Mouse (Mus musculus) CH12.LX (cell line): ENCODE measurements around the gene Wwp2. TPM values are rescaled to one million over a fixed set of nuclear protein-coding genes. Genes with fewer than 3 reads are reported as not detected.

ENCODE experiments used
- DNase-seq: peaks from one replicate; pipeline ENCODE4 v3.0.0-alpha.2; 2013; ENCODE audit errors: extremely low read depth
- H3K27ac ChIP-seq: 2 replicates; pipeline ENCODE4 v1.5.1; 2012; ENCODE audit warnings: low read depth, mild to moderate bottlenecking, control low read depth, moderate library complexity; ENCODE audit not compliant: insufficient read depth
- H3K27me3 ChIP-seq: replicated peaks from 2 replicates; pipeline ENCODE3; 2012; ENCODE audit warnings: inconsistent platforms
- H3K36me3 ChIP-seq, 2 experiments: replicated peaks in 1 of 2; 2 replicates each; pipeline versions ENCODE3 to v1.6.1; 2012; ENCODE audit warnings: inconsistent platforms in 1 of 2, low read length in 1 of 2, mild to moderate bottlenecking in 1 of 2, mixed read lengths in 1 of 2, moderate library complexity in 1 of 2; ENCODE audit not compliant: control insufficient read depth in 1 of 2, insufficient read depth in 1 of 2
- H3K4me1 ChIP-seq, 2 experiments: 2 replicates each; pipeline ENCODE4 v1.6.1; 2012; ENCODE audit warnings: inconsistent platforms in 1 of 2, moderate library complexity in 1 of 2; ENCODE audit not compliant: insufficient read depth in 2 of 2, control insufficient read depth in 1 of 2
- H3K4me2 ChIP-seq: 2 replicates; pipeline ENCODE4 v1.6.1; 2012; ENCODE audit warnings: low read depth, mild to moderate bottlenecking, control low read depth; ENCODE audit not compliant: poor library complexity, insufficient read depth, severe bottlenecking
- H3K4me3 ChIP-seq, 3 experiments: fragments of 150-350 bp in 1 of 3; sonication (generic) in 1 of 3; replicated peaks in 1 of 3; 2 replicates each; pipeline versions ENCODE3 to v1.5.1; 2011 to 2012; ENCODE audit warnings: low read depth in 2 of 3, low read length in 2 of 3, mild to moderate bottlenecking in 2 of 3, moderate library complexity in 2 of 3, control low read depth in 1 of 3, improper control_type of control experiment in 1 of 3, inconsistent platforms in 1 of 3, mixed read lengths in 1 of 3; ENCODE audit not compliant: poor library complexity in 1 of 3
- H3K79me2 ChIP-seq: replicated peaks from 2 replicates; pipeline ENCODE4 v1.6.1; 2012; ENCODE audit warnings: mild to moderate bottlenecking, moderate library complexity; ENCODE audit not compliant: control insufficient read depth, poor library complexity, insufficient read depth, severe bottlenecking; ENCODE audit errors: extremely low read depth
- H3K9ac ChIP-seq: 2 replicates; pipeline ENCODE4 v1.6.1; 2012; ENCODE audit warnings: low read depth, mild to moderate bottlenecking, control low read depth, moderate library complexity; ENCODE audit not compliant: insufficient read depth
- H3K9me3 ChIP-seq: replicated peaks from 2 replicates; pipeline ENCODE3; 2012; ENCODE audit warnings: low read length, inconsistent platforms, mixed read lengths
- BHLHE40 ChIP-seq: IDR thresholded peaks from 2 replicates; pipeline ENCODE4 v1.6.1; 2011; ENCODE audit warnings: mild to moderate bottlenecking, low read depth, low read length, improper control_type of control experiment
- CHD1 ChIP-seq: IDR thresholded peaks from 2 replicates; pipeline ENCODE4 v1.6.1; 2012; ENCODE audit warnings: low read depth, low read length, improper control_type of control experiment, inconsistent platforms
- CTCF ChIP-seq, 2 experiments: IDR thresholded peaks in 1 of 2; conservative IDR thresholded peaks in 1 of 2; 2 replicates each; pipeline ENCODE4 v1.5.1; 2011 to 2012; ENCODE audit warnings: low read depth in 2 of 2, low read length in 2 of 2, improper control_type of control experiment in 1 of 2, inconsistent platforms in 1 of 2, mild to moderate bottlenecking in 1 of 2, moderate library complexity in 1 of 2
- E2F4 ChIP-seq: IDR thresholded peaks from 2 replicates; pipeline ENCODE4 v1.6.1; 2011; ENCODE audit warnings: low read depth, low read length, improper control_type of control experiment; ENCODE audit not compliant: insufficient replicate concordance
- ELF1 ChIP-seq: IDR thresholded peaks from 2 replicates; pipeline ENCODE4 v1.6.1; 2014; ENCODE audit warnings: low read depth, mild to moderate bottlenecking, inconsistent platforms, low read length, improper control_type of control experiment
- EP300 ChIP-seq: IDR thresholded peaks from 2 replicates; pipeline ENCODE4 v1.6.1; 2011; ENCODE audit warnings: low read length, improper control_type of control experiment
- ETS1 ChIP-seq: conservative IDR thresholded peaks from 2 replicates; pipeline ENCODE4 v1.6.1; 2012; ENCODE audit warnings: low read depth, mild to moderate bottlenecking, inconsistent platforms, low read length, improper control_type of control experiment, moderate library complexity
- GABPA ChIP-seq: IDR thresholded peaks from 2 replicates; pipeline ENCODE4 v1.6.1; 2012; ENCODE audit warnings: low read depth, low read length, improper control_type of control experiment, inconsistent platforms; ENCODE audit not compliant: insufficient replicate concordance
- HCFC1 ChIP-seq: IDR thresholded peaks from 2 replicates; pipeline ENCODE4 v1.6.1; 2012; ENCODE audit warnings: low read depth, mild to moderate bottlenecking, inconsistent platforms, low read length, improper control_type of control experiment
- IRF4 ChIP-seq: IDR thresholded peaks from 2 replicates; pipeline ENCODE4 v1.6.1; 2014; ENCODE audit warnings: low read depth, mild to moderate bottlenecking, inconsistent platforms, low read length, improper control_type of control experiment
- JUND ChIP-seq: conservative IDR thresholded peaks from 2 replicates; pipeline ENCODE4 v1.6.1; 2011; ENCODE audit warnings: low read depth, low read length, improper control_type of control experiment
- MAZ ChIP-seq: IDR thresholded peaks from 2 replicates; pipeline ENCODE4 v1.6.1; 2012; ENCODE audit warnings: low read depth, mild to moderate bottlenecking, inconsistent platforms, low read length, improper control_type of control experiment, moderate library complexity
- MEF2A ChIP-seq: IDR thresholded peaks from 2 replicates; pipeline ENCODE4 v1.6.1; 2014; ENCODE audit warnings: low read depth, mild to moderate bottlenecking, inconsistent platforms, low read length, improper control_type of control experiment, borderline replicate concordance
- NELFE ChIP-seq: IDR thresholded peaks from 2 replicates; pipeline ENCODE4 v1.6.1; 2011; ENCODE audit warnings: low read depth, low read length, improper control_type of control experiment
- PAX5 ChIP-seq: IDR thresholded peaks from 2 replicates; pipeline ENCODE4 v1.6.1; 2012; ENCODE audit warnings: low read length, inconsistent platforms, mixed read lengths
- POLR2A ChIP-seq: IDR thresholded peaks from 2 replicates; pipeline ENCODE4 v1.6.1; 2011; ENCODE audit warnings: low read depth, mild to moderate bottlenecking, improper control_type of control experiment, low read length
- POLR2AphosphoS2 ChIP-seq: IDR thresholded peaks from 2 replicates; pipeline ENCODE4 v1.6.1; 2011; ENCODE audit warnings: low read depth, low read length, improper control_type of control experiment
- RCOR1 ChIP-seq: conservative IDR thresholded peaks from 2 replicates; pipeline ENCODE4 v1.6.1; 2012; ENCODE audit warnings: low read depth, mild to moderate bottlenecking, inconsistent platforms, low read length, improper control_type of control experiment
- SIN3A ChIP-seq: IDR thresholded peaks from 2 replicates; pipeline ENCODE4 v1.6.1; 2012; ENCODE audit warnings: low read length, improper control_type of control experiment, inconsistent platforms
- TCF12 ChIP-seq: IDR thresholded peaks from 2 replicates; pipeline ENCODE4 v1.6.1; 2014; ENCODE audit warnings: low read depth, mild to moderate bottlenecking, inconsistent platforms, low read length, improper control_type of control experiment
- UBTF ChIP-seq: IDR thresholded peaks from 2 replicates; pipeline ENCODE4 v1.6.1; 2012; ENCODE audit warnings: low read depth, mild to moderate bottlenecking, inconsistent platforms, low read length, improper control_type of control experiment, moderate library complexity
- ZKSCAN1 ChIP-seq: IDR thresholded peaks from 2 replicates; pipeline ENCODE4 v1.6.1; 2012; ENCODE audit warnings: low read depth, inconsistent platforms, low read length, improper control_type of control experiment, borderline replicate concordance
- ZMIZ1 ChIP-seq: IDR thresholded peaks from 2 replicates; pipeline ENCODE4 v1.6.1; 2012; ENCODE audit warnings: low read depth, mild to moderate bottlenecking, inconsistent platforms, low read length, improper control_type of control experiment
- ZNF384 ChIP-seq: IDR thresholded peaks from 2 replicates; pipeline ENCODE4 v1.6.1; 2012; ENCODE audit warnings: low read depth, low read length, improper control_type of control experiment, inconsistent platforms
- dilution Hi-C: fragments of 300-500 bp; cut with MboI; formaldehyde crosslinking; loops from 2 replicates; pipeline ENCODE4 v1.14.3; 2020; ENCODE audit warnings: low sequenced_read_pairs; ENCODE audit not compliant: extremely low pct_unique_long_range_greater_than_20kb, extremely low pct_ligation_motif_present
- in situ Hi-C: fragments of 300-500 bp; cut with MboI; formaldehyde crosslinking; loops from 3 replicates; pipeline ENCODE4 v1.14.3; 2019; ENCODE audit warnings: low sequenced_read_pairs, low pct_ligation_motif_present, low pct_unique_long_range_greater_than_20kb, mixed read lengths
- polyA plus RNA-seq: library from polyadenylated mRNA; unstranded; fragments of >175 nt; gene quantifications from 2 replicates; pipeline ENCODE4 v1.2.1, GENCODE M21; 2012; ENCODE audit warnings: low read depth; ENCODE audit not compliant: insufficient read length
- total RNA-seq, 2 experiments: library from RNA; depleted of rRNA; stranded (reverse); fragments of 300-350 nt in 1 of 2; fragments of >200 nt in 1 of 2; gene quantifications; 2 replicates each; pipeline ENCODE4 v1.2.3; 2012 to 2014

Gene Wwp2
- total and polyA plus RNA-seq, 3 experiments, result 13.5 to 30.3 (median 20.7) TPM

DNA sequence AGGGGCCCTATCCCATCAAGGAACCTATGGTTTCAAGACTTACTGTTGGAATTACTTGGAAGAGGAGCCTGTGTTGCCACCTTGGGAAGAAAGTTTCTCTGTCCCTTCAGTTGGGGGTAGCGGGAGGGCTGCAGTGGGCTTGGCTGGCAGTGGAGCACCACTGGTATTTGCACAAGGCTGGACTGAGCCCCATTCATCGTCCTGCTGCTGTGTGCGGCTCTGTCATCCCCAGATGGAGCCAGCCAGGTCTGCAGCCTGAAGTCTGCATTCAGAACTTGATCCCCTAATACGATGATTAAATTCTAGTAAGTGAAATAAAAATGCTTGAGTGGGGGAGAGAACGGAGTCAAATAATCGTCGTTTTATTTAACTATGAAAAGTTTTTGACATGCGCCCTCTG lies 108.0 kb downstream of the Wwp2 start:
- TF ChIP-seq ETS1 (no peak), ELF1 (no peak), ZMIZ1 (no peak), HCFC1 (no peak), POLR2A (no peak), TCF12 (no peak), NELFE (no peak), BHLHE40 (no peak), PAX5 (no peak), GABPA (no peak), SIN3A (no peak), ZKSCAN1 (no peak), IRF4 (no peak), MAZ (no peak), CTCF (conservative IDR thresholded peaks at IDR 0.05 in 1 of 2, IDR thresholded peaks at IDR 0.05 in 1 of 2; ENCODE audit: low read depth in 2 of 2, low read length in 2 of 2) (no peak), CHD1 (no peak), E2F4 (no peak), MEF2A (no peak), POLR2AphosphoS2 (no peak), JUND (no peak)
- no peaks in the 10 kb centered on the region for H3K27me3 ChIP-seq
- in situ Hi-C loops (no loop called here), dilution Hi-C loops (no loop called here)
- no peaks in the 10 kb centered on the region for H3K9me3 ChIP-seq
- H3K4me2 ChIP-seq, result no peak overlapping the region
- H3K4me3 ChIP-seq, result no peak overlapping the region
- H3K79me2 ChIP-seq, result no peaks in the 10 kb centered on the region
- no peak overlapping the region for H3K27ac ChIP-seq
- peaks cover 20 to 93% of the 10 kb centered on the region in 2 experiments for H3K36me3 ChIP-seq
- H3K4me1 ChIP-seq, result peaks cover 0 to 29% of the 10 kb centered on the region in 2 experiments; a peak in 2 of 4 replicates
- no peak for DNase-seq
- no peak overlapping the region for H3K9ac ChIP-seq

DNA sequence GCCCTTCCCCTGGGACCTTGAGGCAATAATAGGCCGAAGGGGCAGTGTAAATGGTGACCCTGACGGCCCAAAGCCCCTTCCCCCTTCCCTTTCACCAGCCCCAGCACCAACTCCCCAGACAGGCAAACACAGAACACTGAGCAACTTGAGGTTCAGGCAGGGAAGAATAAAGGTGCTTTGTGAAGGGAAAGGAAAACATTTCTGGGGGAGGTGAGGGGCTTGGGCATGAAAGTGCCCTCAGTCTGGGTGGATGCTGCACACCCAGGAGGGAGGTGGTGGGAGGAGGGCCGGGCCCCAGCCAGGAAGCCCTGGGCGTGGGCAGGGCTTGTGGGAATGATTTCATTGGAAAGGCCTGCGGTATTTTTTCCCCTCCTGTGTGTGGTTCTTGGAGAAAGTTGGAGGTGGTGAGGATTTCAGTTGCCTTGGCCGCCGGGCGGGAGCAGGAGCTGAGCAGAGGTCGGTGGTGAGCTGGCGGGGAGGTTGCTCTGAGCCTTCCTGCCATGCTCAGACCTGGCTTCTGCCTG lies 108.5 kb downstream of the Wwp2 start:
- Histone ChIP-seq H3K4me2 (no peak overlapping the region), H3K27ac (no peak overlapping the region), H3K79me2 (no peaks in the 10 kb centered on the region), H3K9me3 (no peaks in the 10 kb centered on the region), H3K36me3 (peaks cover 22 to 93% of the 10 kb centered on the region in 2 experiments), H3K9ac (no peak overlapping the region), H3K4me3 (no peak overlapping the region), H3K4me1 (peaks cover 0 to 29% of the 10 kb centered on the region in 2 experiments; a peak in 2 of 4 replicates), H3K27me3 (no peaks in the 10 kb centered on the region)
- no peak for DNase-seq
- in situ Hi-C loops (no loop called here), dilution Hi-C loops (no loop called here)
- TF ChIP-seq GABPA (no peak), EP300 (no peak), RCOR1 (no peak), UBTF (no peak), ZNF384 (no peak), TCF12 (no peak)
